ENCODE assay signal across 7 mouse cellular contexts in genomic region chr3:134239971-134240717, GRCm38 (mm10). TPM values are rescaled to one million over a fixed set of nuclear protein-coding genes. Genes with fewer than 3 reads are reported as not detected.
DNase-seq lines count a peak whose midpoint lies in the region; ATAC-seq lines count a peak whose summit lies in the region.

No protein-coding gene starts in this region.

- H3K27ac ChIP-seq in embryonic facial prominence, embryonic 10.5 days (replicated peaks) = peak overlapping the region; percentile 90
- peak overlapping the region; percentile 96 for H3K27ac ChIP-seq in midbrain, embryonic 11.5 days (ENCODE audit: low read depth, low read length)

- H3K9me3 ChIP-seq in embryonic facial prominence, embryonic 10.5 days = no peaks in the 10 kb centered on the region
- H3K9me3 ChIP-seq in midbrain, embryonic 11.5 days (ENCODE audit: control insufficient read depth, low read length) = no peaks in the 10 kb centered on the region

- peaks cover 6% of the 10 kb centered on the region; the same call in 1 of the 2 replicates for H3K36me3 ChIP-seq in embryonic facial prominence, embryonic 10.5 days (replicated peaks)
- H3K36me3 ChIP-seq in midbrain, embryonic 11.5 days (ENCODE audit: control insufficient read depth, insufficient read depth, low read length) = peaks cover 3% of the 10 kb centered on the region; the same call in 1 of the 2 replicates

- H3K9ac ChIP-seq in midbrain, embryonic 11.5 days (ENCODE audit: low read length) = peak overlapping the region; percentile 76

- no peaks in the 10 kb centered on the region for H3K27me3 ChIP-seq in embryonic facial prominence, embryonic 10.5 days (replicated peaks; ENCODE audit: low read depth, poor library complexity, severe bottlenecking)
- H3K27me3 ChIP-seq in midbrain, embryonic 11.5 days (ENCODE audit: control insufficient read depth, insufficient read depth, low read length) = no peaks in the 10 kb centered on the region

- ATAC-seq in midbrain, embryonic 11.5 days (ENCODE audit: low FRiP score) = peak; percentile 52

- WGBS in embryonic facial prominence, embryonic 10.5 days = under 1% methylated on average over 51 of the region's 61 CpGs
- under 1% methylated on average over 27 of the region's 61 CpGs for WGBS in midbrain, embryonic 11.5 days

- peaks cover 46% of the 10 kb centered on the region for H3K4me1 ChIP-seq in embryonic facial prominence, embryonic 10.5 days
- peaks cover 23% of the 10 kb centered on the region for H3K4me1 ChIP-seq in midbrain, embryonic 11.5 days (ENCODE audit: control insufficient read depth, insufficient read depth, low read length)

- peak; percentile 38 to 46 for DNase-seq in adrenal gland, postnatal 4 days (ENCODE audit: low spot score in 2 of 2)
- DNase-seq in embryonic facial prominence, embryonic 10.5 days (ENCODE audit: low spot score) = peak; percentile 77
- peak; percentile 81 to 83 for DNase-seq in heart, adult 18-20 months
- peak; percentile 28 for DNase-seq in kidney, adult 11 months
- peak; percentile 90 for DNase-seq in left cerebral cortex, postnatal 4 days
- peak; percentile 96 for DNase-seq in midbrain, embryonic 11.5 days (ENCODE audit: low spot score, missing footprints)
- DNase-seq in spleen, postnatal 36 days (ENCODE audit: low spot score in 2 of 2) = peak; percentile 1 to 2

- peak overlapping the region; percentile 78 for H3K4me2 ChIP-seq in midbrain, embryonic 11.5 days

- intact Hi-C loops in left cerebral cortex, postnatal 4 days (cut with DNase I) = loop anchor here (5.0 to 10.0 kb wide), 2 partner anchors 363 to 385 kb away; no protein-coding TSS in a partner anchor

- peak overlapping the region; percentile 77 for H3K4me3 ChIP-seq in embryonic facial prominence, embryonic 10.5 days
- peak overlapping the region; percentile 56 for H3K4me3 ChIP-seq in midbrain, embryonic 11.5 days (ENCODE audit: low read depth, low read length)

RNA-seq across cellular contexts. Expression of gene Cxxc4, which starts 3.9 kb away (rescaled TPM):
- total RNA-seq in adrenal gland, postnatal 4 days (2021) = 10 to 100 TPM; 12.6 to 14.5 TPM
- 8.7 and 9.3 TPM in 2 replicates for polyA plus RNA-seq in embryonic facial prominence, embryonic 10.5 days (2016; fragmentation: Nextera tagmentation; extraction: Ambion mirVana)
- 1 to 10 TPM; 2.4 to 3.6 TPM for total RNA-seq in heart, adult 18-20 months (2021)
- 10 to 100 TPM; 57.4 to 73.0 TPM for total RNA-seq in left cerebral cortex, postnatal 4 days (2021)
- polyA plus RNA-seq in midbrain, embryonic 11.5 days (2014; fragmentation: Nextera tagmentation; extraction: Ambion mirVana) = 35.6 and 37.3 TPM in 2 replicates

Comparison
In these comparisons a context has a peak if more than half of its experiments do, and no peak if none do; other contexts are left out.
1. Peak in every context shown above with its lines: DNase-seq, ATAC-seq, H3K4me3 ChIP-seq and H3K27ac ChIP-seq.
2. DNase-seq: peak in every context shown above with its lines; median percentile 96 in midbrain, embryonic 11.5 days; 90 in left cerebral cortex, postnatal 4 days; 82 in heart, adult 18-20 months; 77 in embryonic facial prominence, embryonic 10.5 days; 42 in adrenal gland, postnatal 4 days; 28 in kidney, adult 11 months; 2 in spleen, postnatal 36 days.